ENCODE assay signal across 7 mouse cellular contexts in genomic region chr4:152038225-152038984, GRCm38 (mm10). TPM values are rescaled to one million over a fixed set of nuclear protein-coding genes. Genes with fewer than 3 reads are reported as not detected.
DNase-seq lines count a peak whose midpoint lies in the region; ATAC-seq and TF ChIP-seq lines count a peak whose summit lies in the region.

Gene Tas1r1, minus strand, starts transcription at chr4:152038568.

- H3K27ac ChIP-seq in lung, postnatal 0 days (ENCODE audit: low read length), result peak within 1 kb of the TSS; percentile 32; the same call in 1 of the 2 replicates
- 0 out of 2 replicates have a peak within 1 kb of the TSS, but pooled peaks have one; percentile 3 for H3K27ac ChIP-seq in embryonic facial prominence, embryonic 13.5 days
- no peak within 1 kb of the TSS for H3K27ac ChIP-seq in neural tube, embryonic 13.5 days (replicated peaks)

- peaks cover 6% of the 10 kb centered on the region; the same call in 1 of the 2 replicates for H3K36me3 ChIP-seq in lung, postnatal 0 days (ENCODE audit: insufficient read depth, low read length)
- peaks cover 26% of the 10 kb centered on the region for H3K36me3 ChIP-seq in embryonic facial prominence, embryonic 13.5 days
- peaks cover 25% of the 10 kb centered on the region for H3K36me3 ChIP-seq in neural tube, embryonic 13.5 days

- peak within 1 kb of the TSS; percentile 87 for H3K4me3 ChIP-seq in lung, postnatal 0 days (ENCODE audit: low read depth, low read length)
- H3K4me3 ChIP-seq in embryonic facial prominence, embryonic 13.5 days, result peak within 1 kb of the TSS; percentile 100
- H3K4me3 ChIP-seq in neural tube, embryonic 13.5 days, result peak within 1 kb of the TSS; percentile 99

- no peak for ATAC-seq in lung, postnatal 0 days
- no peak for ATAC-seq in embryonic facial prominence, embryonic 13.5 days (ENCODE audit: insufficient number of reproducible peaks, insufficient read depth, low FRiP score, low TSS enrichment, low read depth)
- ATAC-seq in inflammation-experienced regulatory T-cells, adult 6 months, result peak; percentile 18
- ATAC-seq in neural tube, embryonic 13.5 days (ENCODE audit: low read depth), result no peak

- H3K9me3 ChIP-seq in lung, postnatal 0 days (ENCODE audit: low read length), result no peaks in the 10 kb centered on the region
- H3K9me3 ChIP-seq in embryonic facial prominence, embryonic 13.5 days, result no peaks in the 10 kb centered on the region
- H3K9me3 ChIP-seq in neural tube, embryonic 13.5 days, result no peaks in the 10 kb centered on the region

- H3K9ac ChIP-seq in lung, postnatal 0 days (replicated peaks; ENCODE audit: low read depth), result peak within 1 kb of the TSS; percentile 71
- peak within 1 kb of the TSS; percentile 95 for H3K9ac ChIP-seq in embryonic facial prominence, embryonic 13.5 days
- H3K9ac ChIP-seq in neural tube, embryonic 13.5 days, result peak within 1 kb of the TSS; percentile 96

- TF ChIP-seq CTCF in lung, postnatal 0 days (IDR thresholded peaks at IDR 0.05), result no peak

- TF ChIP-seq EP300 in lung, postnatal 0 days (IDR thresholded peaks at IDR 0.05), result no peak

- H3K27me3 ChIP-seq in lung, postnatal 0 days (replicated peaks; ENCODE audit: insufficient read depth, low read length), result no peaks in the 10 kb centered on the region
- no peaks in the 10 kb centered on the region for H3K27me3 ChIP-seq in embryonic facial prominence, embryonic 13.5 days
- H3K27me3 ChIP-seq in neural tube, embryonic 13.5 days, result no peaks in the 10 kb centered on the region

- WGBS in lung, postnatal 0 days, result 46% methylated on average over 10 of the region's 10 CpGs
- WGBS in embryonic facial prominence, embryonic 13.5 days, result 42% methylated on average over 10 of the region's 10 CpGs
- WGBS in neural tube, embryonic 13.5 days, result 53% methylated on average over 10 of the region's 10 CpGs

- H3K4me1 ChIP-seq in lung, postnatal 0 days (ENCODE audit: insufficient read depth, low read depth, low read length), result no peaks in the 10 kb centered on the region
- H3K4me1 ChIP-seq in embryonic facial prominence, embryonic 13.5 days, result peaks cover 16% of the 10 kb centered on the region
- H3K4me1 ChIP-seq in neural tube, embryonic 13.5 days (replicated peaks), result peaks cover 21% of the 10 kb centered on the region

- no peak for DNase-seq in lung, postnatal 0 days (ENCODE audit: low spot score)
- no peak for DNase-seq in lung, postnatal 4 days
- no peak for DNase-seq in left cerebral cortex, adult 11 months (ENCODE audit: low spot score)
- no peak for DNase-seq in ovary, postnatal 36 days (ENCODE audit: low spot score)

- H3K4me2 ChIP-seq in lung, postnatal 0 days (replicated peaks; ENCODE audit: low read depth, low read length), result peak within 1 kb of the TSS; percentile 99
- peak within 1 kb of the TSS; percentile 97 for H3K4me2 ChIP-seq in embryonic facial prominence, embryonic 13.5 days
- peak within 1 kb of the TSS; percentile 98 for H3K4me2 ChIP-seq in neural tube, embryonic 13.5 days

RNA-seq across cellular contexts. Expression of gene Tas1r1, which starts in this region (rescaled TPM):
- 0.21 and 0.35 TPM in 2 replicates for polyA plus RNA-seq in lung, postnatal 0 days (2015; fragmentation: Nextera tagmentation; extraction: Ambion mirVana)
- polyA plus RNA-seq in embryonic facial prominence, embryonic 13.5 days (2015; fragmentation: Nextera tagmentation; extraction: Ambion mirVana), result 0.55 and 0.59 TPM in 2 replicates
- polyA plus RNA-seq in inflammation-experienced regulatory T-cells, adult 6 months (2017; shearing (Covaris generic)), result not detected
- 1.2 and 1.3 TPM in 2 replicates for polyA plus RNA-seq in neural tube, embryonic 13.5 days (2015; fragmentation: Nextera tagmentation; extraction: Ambion mirVana)

Comparison
In these comparisons a context has a peak if more than half of its experiments do, and no peak if none do; other contexts are left out.
1. Peak in ATAC-seq in inflammation-experienced regulatory T-cells, adult 6 months; RNA of the gene not detected or under 1 TPM.